In the genomic region with DNA sequence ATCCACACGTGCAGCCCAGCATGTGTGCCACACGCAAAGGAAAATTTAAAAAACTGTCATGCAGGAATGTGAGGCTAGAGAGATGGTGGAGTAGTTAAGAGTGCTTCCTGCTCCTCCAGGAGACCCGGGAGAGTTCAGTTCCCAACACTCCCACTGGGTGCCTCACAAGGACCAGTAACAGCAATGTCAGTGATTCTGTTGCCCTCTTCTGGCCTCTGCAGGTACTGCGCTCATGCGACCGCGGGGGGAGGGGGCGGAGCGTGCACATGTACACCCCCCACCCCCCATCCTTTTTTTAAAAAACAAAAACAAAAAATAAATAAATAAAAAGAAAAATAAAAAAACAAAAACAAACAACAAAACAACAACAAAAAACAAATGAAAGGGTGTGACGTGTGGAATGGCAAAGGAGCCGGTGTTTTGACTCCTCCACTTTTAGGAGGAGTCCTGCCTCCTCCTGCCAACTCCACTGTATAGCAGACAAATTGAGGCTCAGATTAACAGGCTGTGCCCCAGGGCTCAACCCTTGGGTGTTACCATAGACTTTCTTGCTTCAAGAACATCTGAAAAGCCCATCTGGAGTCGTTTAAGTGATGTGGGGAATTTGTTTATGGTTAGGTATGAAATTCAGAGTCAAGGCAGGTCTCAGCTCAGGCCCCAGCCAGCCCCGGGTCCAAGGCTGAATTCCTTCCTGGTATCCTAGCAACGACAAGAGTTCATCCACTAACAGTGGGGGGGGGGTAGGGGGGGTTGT, we compare ENCODE assay signal across 7 mouse cellular contexts. TPM values are rescaled to one million over a fixed set of nuclear protein-coding genes. Genes with fewer than 3 reads are reported as not detected.
DNase-seq lines count a peak whose midpoint lies in the region.

No protein-coding gene starts in this region.

- intact Hi-C loops in gastrocnemius, postnatal 14 days (cut with DNase I; ENCODE audit: low total_unique reads) = no loop called here

- DNase-seq in CD4-positive helper T cell, adult 2 months (ENCODE audit: low read depth, low spot score) = peak; percentile 76
- DNase-seq in Muller cell, postnatal 12 days (ENCODE audit: inconsistent ontology term) = peak; percentile 71
- DNase-seq in cerebellum, postnatal 25 days = peak; percentile 66 to 77
- DNase-seq in gastrocnemius, postnatal 14 days = peak; percentile 60
- peak; percentile 47 to 65 for DNase-seq in layer of hippocampus, adult 8-10 months (ENCODE audit: low spot score in 2 of 2)
- peak; percentile 79 for DNase-seq in lung, postnatal 14 days
- DNase-seq in skeletal muscle tissue, adult 2 months (ENCODE audit: low read depth, low spot score) = peak; percentile 10

RNA-seq across cellular contexts. Expression of a gene that starts 4.0 kb away (rescaled TPM):
- not detected for total RNA-seq in gastrocnemius, postnatal 14 days (2021)
- not detected for total RNA-seq in layer of hippocampus, adult 8-10 months (2022)

RNA-seq across cellular contexts. Expression of a gene that starts 7.3 kb away (rescaled TPM):
- not detected for total RNA-seq in gastrocnemius, postnatal 14 days (2021)
- not detected for total RNA-seq in layer of hippocampus, adult 8-10 months (2022)

RNA-seq across cellular contexts. Expression of a gene that starts 22.2 kb away (rescaled TPM):
- total RNA-seq in gastrocnemius, postnatal 14 days (2021) = not detected
- total RNA-seq in layer of hippocampus, adult 8-10 months (2022) = 1 to 10 TPM; 3.5 to 5.3 (median 4.2) TPM

RNA-seq across cellular contexts. Expression of a gene that starts 22.6 kb away (rescaled TPM):
- not detected for total RNA-seq in gastrocnemius, postnatal 14 days (2021)
- not detected for total RNA-seq in layer of hippocampus, adult 8-10 months (2022)

RNA-seq across cellular contexts. Expression of a gene that starts 35.9 kb away (rescaled TPM):
- 100 to 1,000 TPM in 1 of 2 experiments, 1 to 10 TPM in 1; 9.2 to 104 TPM for total RNA-seq in gastrocnemius, postnatal 14 days (2021)
- total RNA-seq in layer of hippocampus, adult 8-10 months (2022) = 10 to 100 TPM; 70.6 to 79.4 (median 72.7) TPM

Comparison
In these comparisons a context has a peak if more than half of its experiments do, and no peak if none do; other contexts are left out.
1. Peak in every context shown above with its lines: DNase-seq.
2. DNase-seq: peak in every context shown above with its lines; median percentile 79 in lung, postnatal 14 days; 76 in CD4-positive helper T cell, adult 2 months; 72 in cerebellum, postnatal 25 days; 71 in Muller cell, postnatal 12 days; 60 in gastrocnemius, postnatal 14 days; 56 in layer of hippocampus, adult 8-10 months; 10 in skeletal muscle tissue, adult 2 months.
3. RNA of a gene that starts 22.2 kb away (total RNA-seq): 3.5 to 5.3 TPM in layer of hippocampus, adult 8-10 months; not detected in gastrocnemius, postnatal 14 days; every median in the first group is over 4 times any median in the second.